Mouse (Mus musculus) spleen, adult 2 months (tissue): Measurements from ENCODE around the gene E2f2.

ENCODE experiments used
- CTCF ChIP-seq: fragments of 200-500 bp; IDR thresholded peaks from 2 replicates; pipeline ENCODE4 v1.5.1; 2011; ENCODE audit warnings: mild to moderate bottlenecking, inconsistent platforms; ENCODE audit not compliant: insufficient read depth, insufficient read length, insufficient replicate concordance; ENCODE audit errors: extremely low read depth
- POLR2A ChIP-seq: fragments of 200-500 bp; IDR thresholded peaks from 2 replicates; pipeline ENCODE4 v1.6.1; 2011; ENCODE audit warnings: low read depth, low read length, inconsistent platforms

DNA sequence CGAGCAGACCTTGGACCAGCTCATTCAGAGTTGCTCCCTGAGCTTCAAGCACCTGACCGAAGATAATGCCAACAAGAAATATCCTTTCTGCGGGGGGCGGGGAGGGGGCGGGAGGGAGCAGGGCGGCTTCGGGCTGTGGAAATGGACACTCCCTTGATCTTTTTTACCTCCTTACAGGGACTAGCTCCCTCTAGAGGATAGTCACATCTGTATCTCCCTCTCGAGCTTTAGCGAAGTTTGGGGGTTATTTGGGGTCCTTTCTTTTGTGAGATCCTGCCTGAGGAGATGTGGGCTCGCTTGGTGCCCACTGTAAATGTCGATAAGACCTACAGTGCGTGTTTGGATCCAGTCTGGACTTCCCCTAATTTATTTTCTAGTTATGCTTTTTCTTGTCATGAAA lies 9.2 kb downstream of the E2f2 start:
- TF ChIP-seq POLR2A = no peak
- TF ChIP-seq CTCF = no peak
